Comparison of ENCODE assay signal across 9 mouse cellular contexts in the genomic region with DNA sequence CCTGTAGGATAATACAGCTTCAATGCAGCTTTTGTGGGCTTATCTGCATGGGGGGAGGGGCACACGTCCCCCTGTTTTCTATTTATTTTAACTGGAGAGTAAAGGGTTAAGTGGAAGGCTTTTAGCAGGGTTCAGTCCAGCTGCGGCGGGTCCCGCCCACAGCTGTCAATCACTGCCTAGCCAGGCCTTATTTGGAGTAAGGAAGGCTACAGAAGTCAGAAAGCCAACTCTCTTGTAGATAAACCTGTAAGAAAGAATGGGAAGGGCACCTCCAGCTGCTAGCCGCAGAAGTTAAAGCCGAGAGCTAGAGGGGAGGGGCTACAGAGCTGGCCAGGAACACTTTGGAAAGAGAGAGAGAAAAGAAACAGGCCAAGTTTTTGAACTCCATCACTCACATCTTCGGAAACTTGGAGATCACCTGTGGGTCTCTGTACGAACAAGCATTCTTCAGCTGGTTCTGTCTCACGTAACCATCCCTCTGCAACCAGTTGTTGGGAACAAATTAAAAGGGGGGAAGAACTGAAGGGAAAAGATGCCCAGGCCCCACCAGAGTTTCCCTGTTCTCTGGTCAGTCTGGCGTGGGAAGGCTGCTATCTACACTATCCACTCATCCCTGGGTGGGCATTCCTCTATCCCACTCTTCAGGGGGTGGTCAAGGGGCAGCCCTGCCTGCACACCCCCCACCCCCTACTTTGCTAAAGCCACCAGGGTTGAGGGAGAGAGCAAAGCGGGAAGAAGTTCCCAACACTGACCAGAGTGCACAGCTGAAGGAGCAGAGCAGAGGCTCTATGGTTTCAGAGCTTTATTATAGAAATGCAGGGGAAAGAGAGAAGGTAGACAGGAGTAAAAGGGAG.
DNase-seq lines count a peak whose midpoint lies in the region; ATAC-seq lines count a peak whose summit lies in the region.
"Had no signal": no experiment of that assay in that cellular context is flagged by ENCODE, and none has a peak within 500 bp of the region (broad histone marks: within the 10 kb centered on the region; RNA-seq: fewer than 3 reads in every experiment).

No protein-coding gene starts in this region.

- H3K27me3 ChIP-seq in forebrain, embryonic 10.5 days (ENCODE audit: poor library complexity, severe bottlenecking), result no peaks in the 10 kb centered on the region
- no peaks in the 10 kb centered on the region for H3K27me3 ChIP-seq in forebrain, embryonic 15.5 days
- no peaks in the 10 kb centered on the region for H3K27me3 ChIP-seq in hindbrain, embryonic 12.5 days
- H3K27me3 ChIP-seq in midbrain, embryonic 11.5 days (ENCODE audit: control insufficient read depth, insufficient read depth, low read length), result no peaks in the 10 kb centered on the region

- H3K4me3 ChIP-seq in forebrain, embryonic 10.5 days, result peak overlapping the region; percentile 20; the same call in 1 of the 2 replicates
- no peak overlapping the region for H3K4me3 ChIP-seq in forebrain, embryonic 15.5 days
- no peak overlapping the region for H3K4me3 ChIP-seq in hindbrain, embryonic 12.5 days
- no peak overlapping the region for H3K4me3 ChIP-seq in midbrain, embryonic 11.5 days (ENCODE audit: low read depth, low read length)

- peak; percentile 42 for DNase-seq in forebrain, embryonic 10.5 days (ENCODE audit: extremely low spot score, low spot score)
- peak; percentile 79 for DNase-seq in embryo, embryonic 10.5 days (ENCODE audit: low spot score)
- DNase-seq in midbrain, embryonic 11.5 days (ENCODE audit: low spot score, missing footprints), result peak; percentile 92
- DNase-seq in c-Kit-positive CD71-positive TER-119-positive erythroid progenitor cells, embryonic 14.5 days (ENCODE audit: low spot score), result no peak
- DNase-seq in left cerebral cortex, postnatal 4 days, result no peak
- DNase-seq in gastrocnemius, postnatal 14 days, result no peak

- no peak overlapping the region for H3K9ac ChIP-seq in forebrain, embryonic 15.5 days (replicated peaks)
- no peak overlapping the region for H3K9ac ChIP-seq in hindbrain, embryonic 12.5 days
- no peak overlapping the region for H3K9ac ChIP-seq in midbrain, embryonic 11.5 days (ENCODE audit: low read length)

- H3K9me3 ChIP-seq in forebrain, embryonic 10.5 days, result no peaks in the 10 kb centered on the region
- H3K9me3 ChIP-seq in forebrain, embryonic 15.5 days, result no peaks in the 10 kb centered on the region
- H3K9me3 ChIP-seq in hindbrain, embryonic 12.5 days (replicated peaks), result no peaks in the 10 kb centered on the region
- no peaks in the 10 kb centered on the region for H3K9me3 ChIP-seq in midbrain, embryonic 11.5 days (ENCODE audit: control insufficient read depth, low read length)

- H3K4me2 ChIP-seq in forebrain, embryonic 15.5 days (replicated peaks), result no peak overlapping the region
- peak overlapping the region; percentile 24; the same call in 1 of the 2 replicates for H3K4me2 ChIP-seq in hindbrain, embryonic 12.5 days (replicated peaks)
- H3K4me2 ChIP-seq in midbrain, embryonic 11.5 days, result no peak overlapping the region; the same call in 1 of the 2 replicates

- intact Hi-C loops in left cerebral cortex, postnatal 4 days (cut with DNase I), result no loop called here
- intact Hi-C loops in gastrocnemius, postnatal 14 days (cut with DNase I; ENCODE audit: low total_unique reads), result no loop called here

- H3K36me3 ChIP-seq in forebrain, embryonic 10.5 days (replicated peaks), result no peaks in the 10 kb centered on the region
- no peaks in the 10 kb centered on the region for H3K36me3 ChIP-seq in forebrain, embryonic 15.5 days
- no peaks in the 10 kb centered on the region for H3K36me3 ChIP-seq in hindbrain, embryonic 12.5 days
- no peaks in the 10 kb centered on the region for H3K36me3 ChIP-seq in midbrain, embryonic 11.5 days (ENCODE audit: control insufficient read depth, insufficient read depth, low read length)

- no peak for ATAC-seq in forebrain, embryonic 15.5 days (replicated peaks)
- peak; percentile 58 for ATAC-seq in hindbrain, embryonic 12.5 days (ENCODE audit: low FRiP score)
- ATAC-seq in midbrain, embryonic 11.5 days (ENCODE audit: low FRiP score), result peak; percentile 92

- peaks cover 28% of the 10 kb centered on the region for H3K4me1 ChIP-seq in forebrain, embryonic 10.5 days
- no peaks in the 10 kb centered on the region for H3K4me1 ChIP-seq in forebrain, embryonic 15.5 days
- peaks cover 12% of the 10 kb centered on the region for H3K4me1 ChIP-seq in hindbrain, embryonic 12.5 days
- peaks cover 7% of the 10 kb centered on the region for H3K4me1 ChIP-seq in midbrain, embryonic 11.5 days (ENCODE audit: control insufficient read depth, insufficient read depth, low read length)

- H3K27ac ChIP-seq in forebrain, embryonic 10.5 days, result peak overlapping the region; percentile 63; the same call in 1 of the 2 replicates
- no peak overlapping the region for H3K27ac ChIP-seq in forebrain, embryonic 15.5 days (replicated peaks)
- no peak overlapping the region for H3K27ac ChIP-seq in hindbrain, embryonic 12.5 days
- no peak overlapping the region for H3K27ac ChIP-seq in midbrain, embryonic 11.5 days (ENCODE audit: low read depth, low read length)
- H3K27ac ChIP-seq: macrophage had no signal

- 7% methylated on average over 11 of the region's 11 CpGs for WGBS in forebrain, embryonic 10.5 days
- WGBS in forebrain, embryonic 15.5 days, result 9% methylated on average over 11 of the region's 11 CpGs
- 5% methylated on average over 11 of the region's 11 CpGs for WGBS in hindbrain, embryonic 12.5 days
- 6% methylated on average over 11 of the region's 11 CpGs for WGBS in midbrain, embryonic 11.5 days

Comparison
In these comparisons a context has a peak if more than half of its experiments do, and no peak if none do; other contexts are left out.
1. DNase-seq: peak in forebrain, embryonic 10.5 days (single experiment), embryo, embryonic 10.5 days (single experiment) and midbrain, embryonic 11.5 days (single experiment); none in c-Kit-positive CD71-positive TER-119-positive erythroid progenitor cells, embryonic 14.5 days (single experiment), left cerebral cortex, postnatal 4 days (single experiment) and gastrocnemius, postnatal 14 days (single experiment).